Mouse (Mus musculus): ENCODE measurements at regions not wholly inside any gene's neighbourhood (a gene's known extent, or its start where the extent isn't known, plus 50 kb on each side); places are given as distances from the start of the nearest gene placed in this dataset.
"Not testable (repeated sequence)": the region's sequence is repeated elsewhere in the genome, so short reads cannot be mapped to it uniquely, and the experiment has no call there.

- no peak for DNase-seq (ENCODE audit: low spot score in 2 of 2)
Measured at GRCm38 (mm10) chr13:31050160-31050788, 76.3 kb downstream of the Gm5447 start.

DNA sequence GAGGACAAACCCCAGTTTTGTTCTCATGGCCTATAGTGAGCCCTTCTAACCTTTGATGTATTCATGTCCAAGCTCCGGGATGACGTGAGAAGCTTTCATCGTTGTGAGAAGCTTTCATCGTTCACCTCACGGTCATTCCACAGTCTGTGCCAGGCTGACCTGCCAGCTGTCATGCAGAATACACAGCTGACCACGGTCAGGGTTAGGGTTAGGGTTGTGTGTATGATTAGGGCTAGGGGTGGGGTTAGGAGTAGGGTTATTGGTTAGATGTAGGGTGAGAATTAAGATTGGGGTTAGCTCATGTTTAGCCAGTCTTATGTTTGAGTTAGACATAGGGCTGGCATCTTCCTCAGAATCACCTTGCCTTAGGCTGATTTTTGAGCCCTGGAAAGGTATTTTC is 77.6 kb downstream of the Gm5447 start:
- DNase-seq (ENCODE audit: low spot score in 2 of 2), result not testable (repeated sequence)

DNA sequence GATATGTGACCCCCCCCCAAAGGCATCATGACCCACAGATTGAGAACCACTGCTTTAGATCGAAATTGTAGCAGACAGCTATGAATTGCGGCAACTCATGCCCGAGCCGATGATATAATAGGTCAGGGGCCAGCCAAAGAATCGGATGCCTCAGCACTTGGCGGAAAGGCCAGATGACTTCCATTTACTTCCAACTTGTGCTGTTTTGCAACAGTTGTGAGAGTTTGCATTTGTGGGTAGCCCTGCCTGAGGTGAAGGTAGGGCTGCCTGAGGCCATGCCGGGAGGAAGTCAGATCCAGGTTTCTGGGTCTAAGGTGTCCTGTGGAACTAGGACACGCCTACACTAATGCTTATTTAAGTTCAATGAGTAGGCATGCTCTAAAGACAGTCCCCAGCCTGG is 80.4 kb downstream of the Gm5447 start:
- no peak for DNase-seq (ENCODE audit: low spot score in 2 of 2)

DNA sequence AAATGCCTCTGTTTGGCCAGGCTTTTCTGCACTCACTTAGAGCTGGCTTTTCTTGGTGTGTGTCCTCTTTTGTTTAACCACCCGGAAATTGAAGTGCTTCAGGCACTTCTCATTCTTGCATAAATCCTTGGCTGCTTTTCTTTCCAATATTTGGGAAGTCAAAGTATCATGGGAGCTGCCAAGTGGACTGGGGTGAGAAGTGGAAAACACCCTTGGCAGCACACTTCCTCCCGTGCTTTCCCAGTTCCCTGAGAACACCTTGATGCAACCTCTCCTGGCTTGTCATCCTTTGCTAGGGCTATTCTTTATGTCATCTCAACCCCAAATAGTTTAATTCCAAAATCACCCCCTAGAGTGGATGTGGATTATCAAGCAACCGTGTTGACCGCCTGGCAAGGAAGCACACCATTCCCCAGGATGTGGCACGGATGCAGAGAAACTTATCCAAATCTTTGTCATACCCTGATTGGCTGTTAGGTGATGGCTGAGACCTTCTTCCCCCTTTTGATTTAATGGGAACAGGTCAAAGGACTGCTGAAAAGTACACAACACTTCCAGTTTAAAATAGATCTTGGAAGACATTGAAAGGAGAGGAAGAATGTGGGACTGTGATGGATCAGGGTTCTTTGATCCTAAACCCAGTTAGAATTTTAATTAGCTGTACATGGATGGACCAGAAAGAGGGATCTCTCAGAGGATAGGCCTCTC is 81.5 kb downstream of the Gm5447 start:
- DNase-seq (ENCODE audit: low spot score in 2 of 2), result no peak

DNA sequence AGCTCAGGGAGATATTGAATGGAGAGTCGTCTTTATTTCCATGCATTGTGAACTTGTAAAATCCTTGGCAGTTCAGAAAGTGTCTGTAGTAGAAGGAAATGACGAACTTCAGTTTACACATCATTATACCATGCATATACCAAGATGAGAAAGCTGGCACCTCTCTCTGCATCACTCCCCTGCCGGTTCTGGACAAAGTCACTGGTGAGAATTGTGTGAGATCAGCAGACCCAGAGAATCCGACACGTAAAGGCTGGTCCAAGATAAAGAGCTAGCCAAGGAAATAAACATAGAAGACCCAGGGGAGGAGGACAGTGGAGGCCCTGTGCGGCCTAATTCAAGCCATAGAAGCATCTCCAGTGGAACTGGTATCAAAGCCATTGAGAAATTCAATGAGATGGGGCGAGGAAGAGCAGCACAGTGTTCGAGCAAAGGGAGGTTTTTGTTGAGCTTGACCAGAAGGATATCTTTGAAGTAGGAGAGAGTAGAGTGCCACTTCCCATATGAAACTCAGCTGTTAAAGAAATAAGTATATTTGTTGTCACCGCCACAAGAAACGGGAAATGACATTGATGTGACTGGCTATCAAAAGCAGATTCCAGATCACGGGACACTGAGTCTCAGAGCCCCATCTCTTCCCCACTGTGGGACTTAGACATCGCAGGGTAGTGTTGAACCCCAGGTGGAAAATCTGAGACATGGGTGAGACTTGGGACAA is 82.3 kb downstream of the Gm5447 start:
- no peak for DNase-seq (ENCODE audit: low spot score in 2 of 2)

DNA sequence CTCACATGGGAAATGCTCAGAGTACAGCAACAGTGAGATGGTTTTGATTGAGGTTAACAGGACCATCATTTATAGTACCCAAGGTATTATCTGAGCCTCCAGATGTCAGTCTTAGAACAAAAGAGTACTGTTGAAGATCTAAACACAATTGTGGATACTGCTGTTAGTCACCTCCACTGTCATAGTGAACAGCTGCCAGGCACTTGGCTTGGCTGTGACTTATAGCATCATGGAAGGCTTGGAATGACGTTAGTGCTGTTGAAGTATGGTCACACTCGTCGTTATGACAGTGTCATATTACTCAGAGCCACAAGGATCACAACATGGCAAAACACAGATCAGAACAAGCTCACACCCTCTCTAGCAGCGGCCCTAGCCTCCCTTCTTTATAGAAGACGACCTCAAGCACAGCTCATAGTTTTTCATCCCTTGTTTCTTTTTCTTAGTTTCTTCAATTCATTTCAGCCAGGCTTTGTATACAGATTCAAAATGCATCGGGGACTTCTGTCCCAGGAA is 87.0 kb downstream of the Gm5447 start:
- no peak for DNase-seq (ENCODE audit: low spot score in 2 of 2)

DNA sequence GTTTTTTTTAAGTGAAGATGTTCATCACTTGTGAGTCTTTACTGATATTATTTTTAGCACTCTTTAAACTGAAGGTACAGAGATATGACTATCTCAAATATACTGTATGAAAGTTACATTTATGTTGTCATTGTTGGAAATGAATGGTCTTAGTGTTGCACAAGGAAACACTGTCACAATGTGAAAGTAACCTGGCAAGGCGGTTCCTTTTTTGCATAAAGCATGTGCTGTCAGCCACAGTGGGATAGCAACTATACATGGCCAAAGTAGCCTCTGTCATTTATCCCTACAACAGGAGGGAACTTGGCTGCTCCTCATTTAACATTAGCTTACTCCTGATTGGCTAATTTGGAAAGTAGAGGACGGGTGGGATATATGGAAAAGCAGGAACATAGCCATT is 94.3 kb downstream of the Gm5447 start:
- no peak for DNase-seq (ENCODE audit: low spot score in 2 of 2)

DNA sequence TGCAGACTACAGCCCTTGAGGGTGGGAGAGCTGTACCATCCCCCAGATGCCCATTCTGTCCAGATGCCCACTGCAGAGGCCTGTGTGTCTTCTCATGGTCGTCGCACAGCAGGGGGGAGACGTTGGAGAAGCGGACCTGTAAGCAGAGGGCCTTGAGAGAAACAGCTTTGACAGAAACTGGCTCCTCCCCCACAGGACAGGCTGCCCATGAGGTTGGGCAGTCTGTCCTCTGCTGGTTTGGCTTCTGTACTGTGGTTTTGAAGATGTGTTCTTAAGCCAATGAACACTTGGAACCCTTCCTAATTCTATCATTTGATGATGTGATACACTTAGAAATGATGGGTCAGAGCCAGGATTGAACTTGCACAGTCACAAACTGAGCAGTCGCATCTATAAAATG is 102.5 kb downstream of the Gm5447 start:
- no peak for DNase-seq (ENCODE audit: low spot score in 2 of 2)

DNA sequence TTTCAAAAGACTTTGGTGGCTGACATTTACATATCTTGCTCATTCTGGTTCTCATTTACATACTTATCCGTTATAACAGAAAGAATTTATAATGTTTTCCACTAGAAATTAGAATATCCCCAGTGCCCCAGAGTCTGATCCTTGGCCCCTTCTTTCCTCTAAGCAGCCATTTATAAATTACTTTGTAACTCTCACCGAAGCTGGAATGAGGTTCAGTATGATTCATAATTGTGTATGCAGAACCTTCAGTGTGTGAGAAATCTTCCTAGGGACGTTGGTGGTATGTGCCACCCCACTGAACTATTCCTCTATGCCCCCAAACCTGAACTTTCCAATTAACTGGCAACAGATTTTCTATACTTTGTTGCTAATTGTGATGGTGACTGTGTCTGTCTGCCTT is 104.7 kb downstream of the Gm5447 start:
- DNase-seq (ENCODE audit: low spot score in 2 of 2), result no peak

GRCm38 (mm10) chr13:31080215-31080614 is 106.2 kb downstream of the Gm5447 start:
- DNase-seq (ENCODE audit: low spot score in 2 of 2), result no peak

DNA sequence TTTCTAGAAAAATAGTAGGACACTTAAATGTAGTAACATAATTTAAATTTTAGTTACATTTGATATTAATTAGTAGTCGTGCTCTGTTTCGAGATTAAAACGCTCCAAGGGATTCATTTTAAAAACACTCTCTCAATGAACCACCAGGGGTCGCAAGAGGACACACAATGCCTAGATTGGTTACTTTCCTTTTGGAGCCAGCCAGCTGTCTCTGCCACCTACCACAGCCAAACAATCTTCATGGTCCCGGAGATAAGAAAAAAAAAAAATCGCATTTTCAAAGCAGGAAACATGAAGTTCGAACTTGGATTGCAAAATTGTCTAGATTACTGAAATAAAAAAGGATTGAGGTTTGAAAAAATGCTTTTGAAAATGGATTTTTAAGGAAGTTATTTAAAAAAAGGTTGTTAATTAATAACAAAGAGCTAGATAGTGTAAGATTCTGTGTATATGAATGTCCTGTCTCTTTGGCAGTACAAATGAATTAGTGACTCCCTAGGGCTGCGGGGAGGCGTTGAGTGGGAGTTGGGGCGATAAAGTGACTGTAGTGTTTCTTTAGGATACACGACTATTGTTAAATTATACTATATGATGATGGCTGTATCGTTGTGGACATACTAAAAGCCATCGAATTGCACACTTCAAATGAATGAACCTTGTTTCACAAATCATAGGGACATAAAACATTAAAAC is 108.6 kb downstream of the Gm5447 start:
- peak; percentile 23 to 47 for DNase-seq (ENCODE audit: low spot score in 2 of 2)

- no peak for DNase-seq (ENCODE audit: low spot score in 2 of 2)
Measured at GRCm38 (mm10) chr13:31101051-31101450, 127.0 kb downstream of the Gm5447 start.

DNA sequence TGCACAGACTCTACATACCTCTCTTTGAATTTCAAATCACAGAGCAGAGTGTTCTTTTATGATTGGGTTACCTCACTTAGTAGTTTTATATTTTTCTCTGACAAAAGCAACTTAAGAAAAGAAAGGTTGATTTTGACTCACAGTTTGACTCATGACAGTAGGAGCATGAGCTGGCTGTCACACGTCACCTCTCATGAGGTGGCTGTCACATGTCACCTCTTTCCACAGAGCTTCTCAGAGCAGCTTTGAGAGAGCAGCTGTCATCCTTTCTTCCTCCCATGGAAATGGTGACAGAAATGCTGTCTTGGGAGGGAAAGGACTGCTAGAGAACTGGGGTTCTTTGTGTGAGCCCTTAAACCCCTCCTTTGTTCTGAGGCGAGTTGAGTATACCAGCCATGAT is 133.4 kb downstream of the Gm5447 start:
- DNase-seq (ENCODE audit: low spot score in 2 of 2), result no peak

DNA sequence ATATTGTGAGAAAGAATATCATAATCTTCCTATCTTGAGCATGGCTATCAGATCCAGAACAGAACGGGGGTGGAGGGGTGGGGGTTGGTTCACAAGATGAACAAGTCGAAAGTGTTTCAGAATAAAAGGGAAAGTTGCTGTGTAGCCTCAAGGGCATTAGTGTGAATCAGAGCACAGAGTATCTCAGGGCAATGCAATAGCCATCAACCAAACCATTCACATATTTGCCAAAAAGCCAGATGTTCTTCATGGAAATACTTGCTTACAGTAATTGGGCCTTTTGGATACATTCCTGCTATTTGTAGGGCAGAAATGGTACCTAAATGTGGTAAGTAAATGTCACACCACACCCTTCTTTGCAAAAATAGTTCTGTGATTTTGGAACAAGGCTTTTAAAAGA is 135.2 kb downstream of the Gm5447 start:
- no peak for DNase-seq (ENCODE audit: low spot score in 2 of 2)

- no peak for DNase-seq (ENCODE audit: low spot score in 2 of 2)
Measured at GRCm38 (mm10) chr13:31122689-31123088, 148.7 kb downstream of the Gm5447 start.

DNA sequence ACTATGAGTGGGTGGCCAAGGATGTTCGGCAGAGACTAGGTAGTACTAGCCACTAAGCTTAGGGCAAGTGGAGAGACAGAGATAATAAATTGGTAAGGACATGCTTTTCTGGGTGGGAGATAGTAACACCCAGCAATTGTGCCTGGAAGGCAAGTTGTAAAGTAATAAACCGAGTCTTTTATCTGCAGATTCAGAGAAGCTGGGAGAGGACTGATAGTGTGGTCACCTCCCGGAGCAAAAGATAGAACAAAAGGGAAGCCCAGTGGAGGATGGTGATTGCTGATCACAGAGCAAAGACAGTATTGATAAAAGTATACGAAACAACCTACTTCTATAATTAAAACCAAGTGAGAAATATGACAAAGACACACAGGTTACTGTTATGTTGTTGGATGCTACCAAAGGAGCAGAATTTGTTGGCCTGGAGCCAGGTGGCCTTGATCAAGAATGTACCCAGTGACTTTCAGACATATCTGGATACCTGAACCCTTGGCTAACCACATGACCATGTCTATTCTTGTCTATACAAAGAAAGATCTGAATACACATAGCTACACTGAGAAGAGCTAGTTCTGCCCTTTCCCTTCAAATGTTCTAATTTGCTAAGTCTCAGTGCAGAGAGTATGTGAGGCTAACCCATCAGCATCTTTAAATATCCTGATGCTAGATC is 150.7 kb downstream of the Gm5447 start:
- no peak for DNase-seq (ENCODE audit: low spot score in 2 of 2)

GRCm38 (mm10) chr13:31132501-31132900 is 158.5 kb downstream of the Gm5447 start:
- no peak for DNase-seq (ENCODE audit: low spot score in 2 of 2)

DNA sequence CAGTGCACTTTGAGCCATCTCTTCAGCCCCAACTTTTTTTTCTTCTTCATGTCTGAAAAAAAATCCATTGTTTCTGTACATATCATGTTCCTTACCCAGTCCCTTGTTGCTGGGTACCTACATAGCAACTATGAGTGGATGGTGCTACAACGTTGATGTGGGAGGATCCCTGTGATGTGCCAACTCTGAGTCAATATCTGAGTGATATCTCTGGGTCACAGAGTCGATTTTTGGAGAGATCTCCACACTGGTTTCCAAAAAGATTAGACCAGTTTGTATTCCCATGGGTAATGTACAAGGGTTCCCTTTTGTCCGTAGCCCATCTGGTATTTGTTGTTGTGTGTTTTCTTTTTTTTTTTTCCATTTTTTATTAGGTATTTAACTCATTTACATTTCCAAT is 165.7 kb downstream of the Gm5447 start:
- no peak for DNase-seq (ENCODE audit: low spot score in 2 of 2)

- DNase-seq (ENCODE audit: low spot score in 2 of 2), result no peak
Measured at GRCm38 (mm10) chr13:31147323-31147722, 173.3 kb downstream of the Gm5447 start.

GRCm38 (mm10) chr13:31154066-31154465 is 180.1 kb downstream of the Gm5447 start:
- no peak for DNase-seq (ENCODE audit: low spot score in 2 of 2)

DNA sequence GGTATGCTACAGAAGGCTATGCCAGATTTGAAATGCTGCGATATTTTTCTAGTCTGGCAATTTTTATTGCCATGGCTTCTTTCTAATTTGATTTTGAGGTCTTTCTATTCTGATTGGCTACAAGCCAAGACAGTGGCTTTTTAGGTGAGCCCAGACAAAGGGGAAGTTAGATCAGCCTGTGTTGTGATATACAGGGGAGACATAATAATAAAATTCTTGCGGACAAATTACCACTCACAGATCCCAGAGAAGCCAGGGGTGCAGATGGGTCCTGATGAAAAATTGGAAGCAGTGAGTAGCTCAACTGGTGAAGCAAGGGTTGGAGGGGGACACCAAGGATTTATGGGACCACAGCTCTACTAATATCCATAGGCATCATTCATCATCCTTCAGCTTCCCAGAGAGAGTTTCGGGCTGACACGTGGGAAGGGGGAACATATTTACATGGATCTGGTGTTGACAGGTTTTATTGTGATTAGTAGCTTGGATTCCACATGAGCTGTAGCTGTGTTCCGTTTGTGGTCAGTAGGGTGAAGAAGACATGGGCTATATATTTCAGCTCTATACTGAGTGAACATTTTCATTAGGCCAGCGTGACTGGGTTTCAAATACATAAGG is 190.0 kb downstream of the Gm5447 start:
- no peak for DNase-seq (ENCODE audit: low spot score in 2 of 2)
